Comparison of ENCODE assay signal across 7 mouse cellular contexts in genomic region chr7:97330931-97331645, GRCm38 (mm10). TPM values are rescaled to one million over a fixed set of nuclear protein-coding genes. Genes with fewer than 3 reads are reported as not detected.
DNase-seq lines count a peak whose midpoint lies in the region; ATAC-seq and TF ChIP-seq lines count a peak whose summit lies in the region.

No protein-coding gene starts in this region.

- H3K27ac ChIP-seq in lung, embryonic 14.5 days (ENCODE audit: low read depth) = no peak overlapping the region
- H3K27ac ChIP-seq in hindbrain, embryonic 12.5 days = no peak overlapping the region
- H3K27ac ChIP-seq in midbrain, embryonic 16.5 days (ENCODE audit: low read length) = no peak overlapping the region

- no peaks in the 10 kb centered on the region for H3K9me3 ChIP-seq in lung, embryonic 14.5 days (ENCODE audit: low read depth, low read length)
- H3K9me3 ChIP-seq in hindbrain, embryonic 12.5 days (replicated peaks) = no peaks in the 10 kb centered on the region
- H3K9me3 ChIP-seq in midbrain, embryonic 16.5 days (replicated peaks; ENCODE audit: control insufficient read depth, low read length, poor library complexity, severe bottlenecking) = no peaks in the 10 kb centered on the region

- no peak for DNase-seq in lung, embryonic 14.5 days
- DNase-seq in lung, postnatal 36 days = no peak
- peak; percentile 32 to 37 for DNase-seq in cerebellum, postnatal 25 days
- no peak for DNase-seq in layer of hippocampus, postnatal 10 days (ENCODE audit: low spot score in 2 of 2)
- no peak for DNase-seq in spleen, postnatal 36 days (ENCODE audit: low spot score in 2 of 2)

- peak overlapping the region; percentile 70 for H3K4me2 ChIP-seq in lung, embryonic 14.5 days
- H3K4me2 ChIP-seq in hindbrain, embryonic 12.5 days (replicated peaks) = peak overlapping the region; percentile 74
- H3K4me2 ChIP-seq in midbrain, embryonic 16.5 days (ENCODE audit: low read length) = peak overlapping the region; percentile 86

- peak overlapping the region; percentile 78 for H3K4me3 ChIP-seq in lung, embryonic 14.5 days (ENCODE audit: low read depth, low read length)
- H3K4me3 ChIP-seq in hindbrain, embryonic 12.5 days = peak overlapping the region; percentile 75
- peak overlapping the region; percentile 82 for H3K4me3 ChIP-seq in midbrain, embryonic 16.5 days (ENCODE audit: low read depth, low read length)

- ATAC-seq in lung, embryonic 14.5 days (ENCODE audit: insufficient read depth) = no peak
- ATAC-seq in hindbrain, embryonic 12.5 days (ENCODE audit: low FRiP score) = no peak
- peak; percentile 0 for ATAC-seq in midbrain, embryonic 16.5 days

- H3K27me3 ChIP-seq in lung, embryonic 14.5 days (ENCODE audit: insufficient read depth, low read length) = peaks cover 12% of the 10 kb centered on the region; the same call in 1 of the 2 replicates
- peaks cover 15% of the 10 kb centered on the region for H3K27me3 ChIP-seq in hindbrain, embryonic 12.5 days
- peaks cover 12% of the 10 kb centered on the region for H3K27me3 ChIP-seq in midbrain, embryonic 16.5 days (ENCODE audit: control insufficient read depth, insufficient read depth, low read depth, low read length)

- no peaks in the 10 kb centered on the region for H3K36me3 ChIP-seq in lung, embryonic 14.5 days (ENCODE audit: insufficient read depth)
- H3K36me3 ChIP-seq in hindbrain, embryonic 12.5 days = no peaks in the 10 kb centered on the region
- no peaks in the 10 kb centered on the region for H3K36me3 ChIP-seq in midbrain, embryonic 16.5 days (ENCODE audit: control insufficient read depth, insufficient read depth, low read length)

- peaks cover 7% of the 10 kb centered on the region for H3K4me1 ChIP-seq in lung, embryonic 14.5 days (ENCODE audit: insufficient read depth)
- peaks cover 33% of the 10 kb centered on the region for H3K4me1 ChIP-seq in hindbrain, embryonic 12.5 days
- peaks cover 28% of the 10 kb centered on the region for H3K4me1 ChIP-seq in midbrain, embryonic 16.5 days (ENCODE audit: control insufficient read depth, insufficient read depth, low read length)

- no peak for TF ChIP-seq CTCF in lung, embryonic 14.5 days (IDR thresholded peaks at IDR 0.05; ENCODE audit: low read depth)

- WGBS in lung, embryonic 14.5 days = 53% methylated on average over 11 of the region's 11 CpGs
- 66% methylated on average over 11 of the region's 11 CpGs for WGBS in hindbrain, embryonic 12.5 days
- WGBS in midbrain, embryonic 16.5 days = 64% methylated on average over 11 of the region's 11 CpGs

- H3K9ac ChIP-seq in lung, embryonic 14.5 days = peak overlapping the region; percentile 65; the same call in 1 of the 2 replicates
- H3K9ac ChIP-seq in hindbrain, embryonic 12.5 days = peak overlapping the region; percentile 76
- peak overlapping the region; percentile 85 for H3K9ac ChIP-seq in midbrain, embryonic 16.5 days (ENCODE audit: low read depth, low read length)

RNA-seq across cellular contexts. Expression of gene Usp35, which starts 0.7 kb away (rescaled TPM):
- polyA plus RNA-seq in lung, embryonic 14.5 days (2014; fragmentation: Nextera tagmentation; extraction: Ambion mirVana) = 2.1 TPM in 2 replicates
- 4.0 and 5.1 TPM in 2 replicates for polyA plus RNA-seq in hindbrain, embryonic 12.5 days (2016; fragmentation: Nextera tagmentation; extraction: Ambion mirVana)
- polyA plus RNA-seq in midbrain, embryonic 16.5 days (2015; fragmentation: Nextera tagmentation; extraction: Ambion mirVana) = 3.1 and 3.2 TPM in 2 replicates
- 10 to 100 TPM; 10.8 to 14.0 TPM for total RNA-seq in layer of hippocampus, postnatal 10 days (2021)

RNA-seq across cellular contexts. Expression of gene Kctd21, which starts 1.0 kb away (rescaled TPM):
- polyA plus RNA-seq in lung, embryonic 14.5 days (2014; fragmentation: Nextera tagmentation; extraction: Ambion mirVana) = 4.7 and 5.7 TPM in 2 replicates
- 6.3 and 7.7 TPM in 2 replicates for polyA plus RNA-seq in hindbrain, embryonic 12.5 days (2016; fragmentation: Nextera tagmentation; extraction: Ambion mirVana)
- 6.7 and 7.6 TPM in 2 replicates for polyA plus RNA-seq in midbrain, embryonic 16.5 days (2015; fragmentation: Nextera tagmentation; extraction: Ambion mirVana)
- total RNA-seq in layer of hippocampus, postnatal 10 days (2021) = 1 to 10 TPM; 6.9 to 8.9 TPM

RNA-seq across cellular contexts. Expression of gene Alg8, which starts 40.3 kb away (rescaled TPM):
- polyA plus RNA-seq in lung, embryonic 14.5 days (2014; fragmentation: Nextera tagmentation; extraction: Ambion mirVana) = 42.4 and 45.1 TPM in 2 replicates
- polyA plus RNA-seq in hindbrain, embryonic 12.5 days (2016; fragmentation: Nextera tagmentation; extraction: Ambion mirVana) = 27.6 and 28.1 TPM in 2 replicates
- 12.3 and 12.7 TPM in 2 replicates for polyA plus RNA-seq in midbrain, embryonic 16.5 days (2015; fragmentation: Nextera tagmentation; extraction: Ambion mirVana)
- total RNA-seq in layer of hippocampus, postnatal 10 days (2021) = 10 to 100 TPM; 10.6 to 11.3 TPM

Comparison
In these comparisons a context has a peak if more than half of its experiments do, and no peak if none do; other contexts are left out.
1. DNase-seq: peak in cerebellum, postnatal 25 days (2 of 2); none in lung, embryonic 14.5 days (single experiment), lung, postnatal 36 days (single experiment), layer of hippocampus, postnatal 10 days (0 of 2) and spleen, postnatal 36 days (0 of 2).
2. Peak in every context shown above with its lines, with median percentiles within 50 percentile points of each other: H3K4me2 ChIP-seq, H3K4me3 ChIP-seq and H3K9ac ChIP-seq.